Mouse (Mus musculus) C2C12 (cell line): Measurements from ENCODE around the gene Tor3a.

ENCODE experiments used
- CEBPB ChIP-seq: IDR thresholded peaks from one replicate; pipeline ENCODE4 v1.6.1; 2011; ENCODE audit warnings: low read depth, mild to moderate bottlenecking, control low read depth, moderate library complexity
- CTCF ChIP-seq: IDR thresholded peaks from one replicate; pipeline ENCODE4 v1.5.1; 2011; ENCODE audit not compliant: control insufficient read depth, insufficient read depth, insufficient read length
- MAX ChIP-seq: IDR thresholded peaks from one replicate; pipeline ENCODE4 v1.6.1; 2011; ENCODE audit warnings: mild to moderate bottlenecking, control low read depth
- MYOD1 ChIP-seq: IDR thresholded peaks from one replicate; pipeline ENCODE4 v1.6.1; 2011; ENCODE audit warnings: low read depth; ENCODE audit not compliant: control insufficient read depth, insufficient read length
- MYOG ChIP-seq: IDR thresholded peaks from one replicate; pipeline ENCODE4 v1.6.1; 2011; ENCODE audit not compliant: control insufficient read depth, insufficient read length; ENCODE audit errors: extremely low read depth
- USF1 ChIP-seq: IDR thresholded peaks from one replicate; pipeline ENCODE4 v1.6.1; 2011; ENCODE audit warnings: low read depth, mild to moderate bottlenecking, control low read depth, moderate library complexity

DNA sequence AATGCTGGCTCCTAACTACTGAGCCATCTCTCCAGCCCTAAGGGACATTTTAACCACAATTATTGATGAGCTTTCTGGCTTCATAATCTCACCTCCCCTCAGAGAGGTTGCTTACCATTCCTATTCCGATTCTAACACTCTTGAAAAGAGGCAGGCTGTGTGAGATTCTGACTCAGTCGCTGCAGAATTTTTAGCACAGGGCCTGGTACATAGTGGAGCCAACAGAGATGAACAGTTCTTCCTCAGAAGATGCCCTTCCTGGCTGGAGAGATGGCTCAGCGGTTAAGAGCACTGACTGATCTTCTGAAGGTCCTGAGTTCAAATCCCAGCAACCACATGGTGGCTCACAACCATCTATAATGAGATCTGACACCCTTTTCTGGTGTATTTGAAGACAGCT is 2.2 kb downstream of the Tor3a start:
- TF ChIP-seq CTCF (no peak), MYOD1 (no peak), USF1 (no peak), MAX (no peak), MYOG (no peak), CEBPB (no peak)
